Mouse (Mus musculus) ES-Bruce4 (cell line): ENCODE results near the gene Srr.

Source experiments
- CTCF ChIP-seq: IDR thresholded peaks from one replicate; pipeline ENCODE4 v1.8.1; 2011; ENCODE audit warnings: low read depth, low read length
- EP300 ChIP-seq: IDR thresholded peaks from 2 replicates; pipeline ENCODE4 v1.6.1; 2011; ENCODE audit warnings: low read depth, low read length; ENCODE audit not compliant: insufficient read depth

GRCm38 (mm10) chr11:74880999-74881398 is 44.7 kb downstream of the Srr start:
- TF ChIP-seq CTCF (no peak), EP300 (no peak)
